Mouse (Mus musculus) kidney, adult 2 months (tissue): ENCODE data around the gene Ckm.

Experiments
- CTCF ChIP-seq: fragments of 200-500 bp; conservative IDR thresholded peaks from 2 replicates; pipeline ENCODE4 v1.5.1; 2011; ENCODE audit warnings: low read depth, mild to moderate bottlenecking, control low read depth, low read length, moderate library complexity, mixed read lengths; ENCODE audit not compliant: insufficient read depth, insufficient read length
- POLR2A ChIP-seq: fragments of 200-500 bp; IDR thresholded peaks from one replicate; pipeline ENCODE4 v1.6.1; 2011; ENCODE audit warnings: low read depth, low read length, control low read depth

GRCm38 (mm10) chr7:19413525-19413924, 8.9 kb downstream of the Ckm start:
- TF ChIP-seq CTCF (no peak), POLR2A (no peak)
